Mouse (Mus musculus) small intestine, adult 2 months (tissue): ENCODE measurements around the gene Nme1.

Source experiments
- CTCF ChIP-seq: fragments of 200-500 bp; IDR thresholded peaks from 2 replicates; pipeline ENCODE4 v1.5.1; 2012; ENCODE audit warnings: low read depth, mild to moderate bottlenecking, control low read depth, inconsistent platforms, low read length, moderate library complexity, mixed read lengths; ENCODE audit not compliant: insufficient replicate concordance, insufficient read length; ENCODE audit errors: extremely low read depth
- POLR2A ChIP-seq: fragments of 200-500 bp; IDR thresholded peaks from 2 replicates; pipeline ENCODE4 v1.6.1; 2012; ENCODE audit warnings: low read depth, mild to moderate bottlenecking, control low read depth, inconsistent platforms, low read length, moderate library complexity

- TF ChIP-seq CTCF: no peak
- no peak for TF ChIP-seq POLR2A
These were observed 20.2 kb upstream of the Nme1 start for GRCm38 (mm10) chr11:93988328-93989062.
